Mouse (Mus musculus) intestine, embryonic 16.5 days (tissue): ENCODE measurements around the gene Ttc33. TPM values are rescaled to one million over a fixed set of nuclear protein-coding genes. Genes with fewer than 3 reads are reported as not detected.
A peak's percentile ranks its signal among the peaks of the same experiment; 100 is the strongest.

Experiments
- ATAC-seq: fragments of 200-750 bp; cut with Nextera tagmentation; 2 replicates; pipeline ENCODE4 v1.8.0; 2017; ENCODE audit warnings: moderate TSS enrichment, moderate library complexity
- H3K27ac ChIP-seq: fragments of 300-500 bp; sonication (generic); 2 replicates; pipeline ENCODE4 v1.5.1; 2014; ENCODE audit warnings: mild to moderate bottlenecking, low read length
- H3K27me3 ChIP-seq: fragments of 300-500 bp; sonication (generic); replicated peaks from 2 replicates; pipeline ENCODE4 v1.6.1; 2014; ENCODE audit warnings: low read length, control low read depth, mixed read lengths; ENCODE audit not compliant: control insufficient read depth, insufficient read depth
- H3K36me3 ChIP-seq: fragments of 300-500 bp; sonication (generic); 2 replicates; pipeline ENCODE4 v1.6.1; 2014; ENCODE audit warnings: low read length, control low read depth; ENCODE audit not compliant: control insufficient read depth, insufficient read depth
- H3K4me1 ChIP-seq: fragments of 300-500 bp; sonication (generic); 2 replicates; pipeline ENCODE4 v1.6.1; 2014; ENCODE audit warnings: low read length, control low read depth, mixed read lengths; ENCODE audit not compliant: control insufficient read depth, insufficient read depth
- H3K4me2 ChIP-seq: fragments of 300-500 bp; sonication (generic); 2 replicates; pipeline ENCODE4 v1.6.1; 2014; ENCODE audit warnings: low read depth, low read length, control low read depth
- H3K4me3 ChIP-seq: fragments of 300-500 bp; sonication (generic); 2 replicates; pipeline ENCODE4 v1.5.1; 2014; ENCODE audit warnings: mild to moderate bottlenecking, low read length
- H3K9ac ChIP-seq: fragments of 300-500 bp; sonication (generic); 2 replicates; pipeline ENCODE4 v1.6.1; 2014; ENCODE audit warnings: low read depth, low read length
- H3K9me3 ChIP-seq: fragments of 300-500 bp; sonication (generic); 2 replicates; pipeline ENCODE4 v1.6.1; 2016; ENCODE audit warnings: low read length, control low read depth; ENCODE audit not compliant: control insufficient read depth
- WGBS: fragments of 180-500 bp; shearing (Covaris S2); extraction: QIAGEN DNeasy Blood & Tissue Kit; methylation state at CpG from one replicate; pipeline ENCODE4 v1.1.7; 2014; 5-methylcytosine and 5-hydroxymethylcytosine counted together
- polyA plus RNA-seq: library from polyadenylated mRNA; unstranded; fragments of >200 nt; fragmentation: Nextera tagmentation; extraction: Ambion mirVana; gene quantifications from 2 replicates; pipeline ENCODE4 v1.2.1, GENCODE M21; 2015

Gene Ttc33
- polyA plus RNA-seq, 1 experiment from 2014 or later: 32.9 TPM

DNA sequence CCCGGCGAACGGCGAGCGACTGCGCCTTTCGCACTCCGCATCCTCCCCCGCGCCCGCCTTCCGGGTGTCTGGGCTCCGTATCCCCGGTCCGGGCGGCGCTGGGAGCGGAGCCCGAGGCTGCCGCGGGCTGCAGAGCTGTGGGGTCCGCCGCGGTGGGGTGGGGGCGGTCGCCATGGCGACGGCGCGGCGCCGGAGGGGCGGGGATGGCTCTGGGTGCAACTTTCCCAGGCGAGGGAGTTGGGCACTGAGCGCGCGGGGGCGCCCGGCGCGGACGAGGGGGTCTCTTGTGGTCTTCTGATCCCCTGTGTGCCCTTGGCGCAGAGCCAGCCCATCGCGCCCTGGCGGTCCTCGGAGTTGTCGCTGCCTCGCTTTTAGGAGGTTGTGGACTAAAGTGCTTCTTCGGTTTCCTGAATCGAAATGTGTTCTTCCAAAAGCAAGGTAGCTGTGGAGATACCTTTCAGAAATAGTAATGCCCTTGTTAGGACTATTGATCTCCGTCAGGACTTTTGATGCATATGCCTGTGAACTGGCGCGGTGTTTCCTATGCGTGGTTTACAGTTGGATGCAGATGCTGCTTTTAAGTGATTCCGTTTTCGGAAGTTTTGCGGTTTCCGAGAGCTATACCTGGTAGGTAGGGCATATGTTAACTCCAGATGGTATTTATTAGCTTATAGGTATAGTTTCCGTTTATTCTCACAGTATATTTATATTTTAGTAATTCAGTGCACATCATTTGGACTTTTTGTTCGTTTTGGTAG lies 41.1 kb upstream of the Ttc33 start:
- Histone ChIP-seq H3K27me3 (no peaks in the 10 kb centered on the region), H3K4me3 (peak overlapping the region; percentile 96), H3K9ac (peak overlapping the region; percentile 94), H3K4me1 (peaks cover 20% of the 10 kb centered on the region), H3K27ac (peak overlapping the region; percentile 90), H3K4me2 (peak overlapping the region; percentile 78), H3K9me3 (no peaks in the 10 kb centered on the region), H3K36me3 (no peaks in the 10 kb centered on the region)
- ATAC-seq: peak; percentile 82
- 2% methylated on average over 58 of the region's 61 CpGs for WGBS

DNA sequence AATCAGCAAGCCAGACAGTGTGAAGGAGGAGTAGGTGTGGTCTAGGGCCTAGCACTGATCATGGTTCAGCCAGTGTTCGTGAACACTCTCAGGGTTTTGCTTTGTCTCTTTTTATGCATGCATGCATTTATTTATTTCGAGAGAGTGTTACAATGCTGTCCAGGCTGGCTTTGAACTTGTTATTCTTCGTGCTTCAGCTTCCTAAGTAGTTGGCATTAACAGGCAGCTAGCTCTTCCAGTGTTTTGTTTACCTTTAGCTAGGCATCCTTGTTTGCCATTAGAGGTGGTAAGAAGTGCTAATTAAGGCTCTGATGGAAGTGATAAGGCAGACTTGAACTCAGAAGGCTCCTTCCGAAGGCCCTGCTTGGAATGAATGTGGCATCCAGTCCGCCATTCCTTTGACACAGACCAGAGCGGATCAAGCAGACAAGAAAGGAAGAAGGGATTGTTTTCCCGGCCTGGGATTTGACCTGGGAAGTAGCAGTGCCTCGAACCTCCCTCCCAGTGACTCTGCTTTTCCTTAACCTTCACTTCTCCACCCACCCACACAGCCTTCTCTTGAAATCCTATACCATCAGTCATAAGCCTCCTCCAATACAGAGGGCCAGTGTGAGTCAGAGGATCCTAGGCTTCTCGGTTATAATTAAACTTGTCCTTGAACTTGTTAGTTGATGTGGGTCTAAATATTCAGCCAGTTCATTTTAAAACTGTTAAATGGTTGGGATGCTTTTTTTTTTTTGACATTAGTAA lies 40.0 kb upstream of the Ttc33 start:
- Histone ChIP-seq H3K9me3 (no peaks in the 10 kb centered on the region), H3K4me1 (peaks cover 24% of the 10 kb centered on the region), H3K27me3 (no peaks in the 10 kb centered on the region), H3K36me3 (no peaks in the 10 kb centered on the region), H3K4me2 (peak overlapping the region; percentile 78), H3K27ac (no peak overlapping the region), H3K9ac (0 out of 2 replicates have a peak overlapping the region, but pooled peaks have one; percentile 15), H3K4me3 (peak overlapping the region; percentile 29)
- ATAC-seq: no peak
- 44% methylated on average over 9 of the region's 9 CpGs for WGBS

DNA sequence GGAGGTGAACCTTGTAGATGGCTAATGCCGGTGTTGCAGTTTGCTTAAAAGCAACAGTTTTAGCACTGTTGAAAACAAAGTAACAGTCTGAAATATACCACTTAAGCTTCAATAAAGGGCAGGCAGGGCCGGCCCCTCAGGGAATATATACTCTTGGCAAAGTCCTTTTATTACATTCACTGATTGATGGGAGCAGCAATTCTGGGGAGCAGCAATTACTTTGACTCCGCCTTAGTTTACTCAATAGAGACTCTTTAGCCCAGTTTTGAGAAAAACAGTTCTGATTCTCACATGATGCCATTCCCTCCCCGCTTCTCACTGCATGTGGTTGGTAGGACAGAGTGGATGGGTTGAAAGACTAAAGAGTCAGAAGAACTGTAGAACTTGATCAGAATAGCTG lies 36.1 kb upstream of the Ttc33 start:
- ATAC-seq: peak; percentile 61
- 40% methylated on average over 4 of the region's 4 CpGs for WGBS
- Histone ChIP-seq H3K4me2 (peak overlapping the region; percentile 23), H3K4me3 (peak overlapping the region; percentile 16; the same call in 1 of the 2 replicates), H3K9ac (no peak overlapping the region), H3K4me1 (peaks cover 24% of the 10 kb centered on the region), H3K27me3 (no peaks in the 10 kb centered on the region), H3K9me3 (no peaks in the 10 kb centered on the region), H3K27ac (0 out of 2 replicates have a peak overlapping the region, but pooled peaks have one; percentile 31), H3K36me3 (no peaks in the 10 kb centered on the region)

DNA sequence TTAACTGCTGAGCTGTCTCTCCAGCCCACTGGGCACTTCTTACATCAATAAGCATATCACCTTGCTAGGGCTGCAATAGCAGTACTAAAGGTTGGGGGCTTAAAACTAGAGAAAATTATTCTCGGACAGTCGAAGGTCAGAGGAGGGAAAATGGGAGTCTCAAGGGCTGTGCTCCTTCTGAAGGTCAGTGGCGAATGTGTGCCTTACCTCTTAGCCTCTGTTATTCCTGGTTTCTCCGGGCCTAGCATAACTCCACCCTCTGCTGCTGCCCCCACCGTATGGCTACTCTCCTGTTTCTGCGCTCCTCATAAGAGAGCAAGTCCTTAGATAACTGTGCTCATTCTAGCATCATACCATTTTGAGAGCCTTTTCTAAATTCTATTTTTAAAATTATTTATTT lies 33.2 kb upstream of the Ttc33 start:
- no peaks in the 10 kb centered on the region for H3K27me3 ChIP-seq
- ATAC-seq: no peak
- peaks cover 24% of the 10 kb centered on the region for H3K4me1 ChIP-seq
- no peak overlapping the region for H3K27ac ChIP-seq
- no peak overlapping the region for H3K9ac ChIP-seq
- no peak overlapping the region for H3K4me3 ChIP-seq
- no peaks in the 10 kb centered on the region for H3K9me3 ChIP-seq
- no peak overlapping the region for H3K4me2 ChIP-seq
- H3K36me3 ChIP-seq: no peaks in the 10 kb centered on the region
- 93% methylated on average over 6 of the region's 6 CpGs for WGBS

DNA sequence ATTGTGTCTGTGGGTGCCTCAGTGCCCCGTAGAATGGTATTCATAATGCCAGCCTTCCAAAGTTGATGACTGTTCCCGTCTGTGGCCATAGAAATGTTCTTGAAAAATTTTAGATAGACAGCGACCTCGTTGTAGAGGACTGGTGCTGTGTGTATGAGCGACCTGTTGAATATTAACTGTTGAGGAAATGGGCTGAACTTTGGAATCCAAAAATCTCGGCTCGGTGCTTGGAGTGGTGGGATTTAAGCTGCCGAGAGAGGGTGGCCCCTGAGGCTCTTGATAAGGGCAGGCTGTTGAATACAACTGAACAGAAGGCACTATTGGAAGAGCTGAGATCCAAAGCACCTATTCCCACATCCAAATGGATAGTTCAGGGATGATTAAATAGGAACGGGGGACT lies 30.7 kb upstream of the Ttc33 start:
- Histone ChIP-seq H3K4me3 (no peak overlapping the region), H3K27ac (peak overlapping the region; percentile 33; the same call in 1 of the 2 replicates), H3K9ac (no peak overlapping the region), H3K4me2 (peak overlapping the region; percentile 30), H3K27me3 (no peaks in the 10 kb centered on the region), H3K36me3 (no peaks in the 10 kb centered on the region), H3K4me1 (peaks cover 23% of the 10 kb centered on the region), H3K9me3 (no peaks in the 10 kb centered on the region)
- ATAC-seq: peak; percentile 68
- 59% methylated on average over 9 of the region's 9 CpGs for WGBS

DNA sequence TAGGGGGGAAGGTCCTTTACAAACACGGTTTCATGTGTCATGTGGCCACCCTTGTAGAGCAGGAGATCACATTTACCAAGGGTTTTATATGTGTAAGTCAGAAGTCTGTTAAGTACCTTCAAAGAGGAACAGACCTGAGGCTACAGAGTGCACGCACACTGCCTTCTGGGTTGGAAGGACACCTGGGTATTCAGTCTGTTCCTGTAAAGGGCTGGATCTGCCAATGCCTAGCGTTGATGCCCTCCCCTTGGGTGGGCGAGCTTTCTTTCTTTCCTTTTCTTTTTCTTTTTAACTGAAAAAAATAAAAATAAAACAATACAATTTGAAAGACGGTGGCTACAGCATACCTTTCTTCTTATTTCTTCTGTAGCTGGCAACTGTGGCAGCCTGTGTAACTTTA lies 30.2 kb upstream of the Ttc33 start:
- H3K27me3 ChIP-seq: no peaks in the 10 kb centered on the region
- peak overlapping the region; percentile 30; the same call in 1 of the 2 replicates for H3K4me2 ChIP-seq
- H3K9me3 ChIP-seq: no peaks in the 10 kb centered on the region
- H3K27ac ChIP-seq: 0 out of 2 replicates have a peak overlapping the region, but pooled peaks have one; percentile 33
- peaks cover 21% of the 10 kb centered on the region for H3K4me1 ChIP-seq
- 67% methylated on average over 5 of the region's 5 CpGs for WGBS
- H3K36me3 ChIP-seq: no peaks in the 10 kb centered on the region
- ATAC-seq: 0 out of 2 replicates have a peak, but pooled peaks have one; percentile 7
- no peak overlapping the region for H3K9ac ChIP-seq
- H3K4me3 ChIP-seq: no peak overlapping the region

- H3K36me3 ChIP-seq: no peaks in the 10 kb centered on the region
- H3K27ac ChIP-seq: no peak overlapping the region
- no peak for ATAC-seq
- H3K9ac ChIP-seq: no peak overlapping the region
- peaks cover 21% of the 10 kb centered on the region for H3K4me1 ChIP-seq
- 88% methylated on average over 4 of the region's 4 CpGs for WGBS
- H3K4me3 ChIP-seq: no peak overlapping the region
- no peaks in the 10 kb centered on the region for H3K27me3 ChIP-seq
- no peak overlapping the region for H3K4me2 ChIP-seq
- no peaks in the 10 kb centered on the region for H3K9me3 ChIP-seq
These were observed 29.0 kb upstream of the Ttc33 start for GRCm38 (mm10) chr15:5156355-5156754.

DNA sequence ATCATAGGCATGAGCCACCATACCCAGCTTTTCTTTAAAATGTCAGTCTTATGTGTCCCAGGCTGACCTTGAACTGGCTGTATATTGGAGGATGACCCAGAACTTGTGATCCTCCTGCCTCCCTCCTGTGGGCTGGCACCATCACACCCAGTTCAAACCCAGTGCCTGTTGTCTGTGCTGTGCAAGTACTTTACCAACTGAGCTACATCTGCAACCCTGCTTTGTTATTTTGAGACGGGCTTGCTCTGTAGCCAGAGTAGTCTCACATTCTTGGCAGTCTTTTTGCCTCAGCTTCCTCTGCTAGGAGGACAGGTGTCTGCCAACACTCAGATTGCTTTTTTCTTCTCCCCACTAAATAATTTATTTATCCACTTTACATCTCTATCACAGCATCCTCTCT lies 27.9 kb upstream of the Ttc33 start:
- no peaks in the 10 kb centered on the region for H3K27me3 ChIP-seq
- no peak overlapping the region for H3K27ac ChIP-seq
- ATAC-seq: no peak
- H3K36me3 ChIP-seq: no peaks in the 10 kb centered on the region
- peaks cover 21% of the 10 kb centered on the region for H3K4me1 ChIP-seq
- 76% methylated on average over 1 of the region's 1 CpGs for WGBS
- no peaks in the 10 kb centered on the region for H3K9me3 ChIP-seq
- no peak overlapping the region for H3K4me3 ChIP-seq
- H3K9ac ChIP-seq: no peak overlapping the region
- H3K4me2 ChIP-seq: no peak overlapping the region

- Histone ChIP-seq H3K4me3 (no peak overlapping the region), H3K4me2 (no peak overlapping the region), H3K27ac (no peak overlapping the region), H3K27me3 (no peaks in the 10 kb centered on the region), H3K9ac (no peak overlapping the region), H3K4me1 (peaks cover 21% of the 10 kb centered on the region), H3K9me3 (no peaks in the 10 kb centered on the region), H3K36me3 (peaks cover 2% of the 10 kb centered on the region; the same call in 1 of the 2 replicates)
- ATAC-seq: peak; percentile 63
- WGBS: 56% methylated on average over 6 of the region's 6 CpGs
These were observed 26.5 kb upstream of the Ttc33 start for GRCm38 (mm10) chr15:5158827-5159226.
